Mouse (Mus musculus): ENCODE results near the gene Lrrc8b. TPM values are rescaled to one million over a fixed set of nuclear protein-coding genes. Genes with fewer than 3 reads are reported as not detected.

Lrrc8b gene
- polyA plus RNA-seq (2016; fragmentation: Nextera tagmentation; extraction: Ambion mirVana) = 6.1 and 6.2 TPM in 2 replicates

GRCm38 (mm10) chr5:105415198-105415791 lies at the start of gene Lrrc8b:
Gene Lrrc8b, plus strand, starts transcription at chr5:105415775.
- peak within 1 kb of the TSS; percentile 81 for H3K27ac ChIP-seq
- peak within 1 kb of the TSS; percentile 84 for H3K9ac ChIP-seq
- peak; percentile 93 for ATAC-seq (ENCODE audit: insufficient number of reproducible peaks, insufficient read depth, low FRiP score, low TSS enrichment)
- H3K4me3 ChIP-seq = peak within 1 kb of the TSS; percentile 66
- 0 out of 2 replicates have a peak, but pooled peaks cover 5% of the 10 kb centered on the region for H3K4me1 ChIP-seq
- H3K4me2 ChIP-seq (replicated peaks) = peak within 1 kb of the TSS; percentile 83
- under 1% methylated on average over 61 of the region's 63 CpGs for WGBS
- H3K36me3 ChIP-seq = no peaks in the 10 kb centered on the region
- H3K27me3 ChIP-seq = 0 out of 2 replicates have a peak, but pooled peaks cover 4% of the 10 kb centered on the region
- H3K9me3 ChIP-seq = no peaks in the 10 kb centered on the region; the same call in 1 of the 2 replicates

GRCm38 (mm10) chr5:105381482-105381881 lies 34.1 kb upstream of the Lrrc8b start:
- Histone ChIP-seq H3K27me3 (no peaks in the 10 kb centered on the region), H3K4me1 (no peaks in the 10 kb centered on the region), H3K36me3 (no peaks in the 10 kb centered on the region), H3K9ac (no peak overlapping the region), H3K4me2 (replicated peaks) (no peak overlapping the region), H3K27ac (no peak overlapping the region), H3K4me3 (no peak overlapping the region), H3K9me3 (no peaks in the 10 kb centered on the region)
- 82% methylated on average over 2 of the region's 2 CpGs for WGBS
- no peak for ATAC-seq (ENCODE audit: insufficient number of reproducible peaks, insufficient read depth, low FRiP score, low TSS enrichment)

- Histone ChIP-seq H3K27ac (no peak overlapping the region), H3K36me3 (no peaks in the 10 kb centered on the region), H3K4me2 (replicated peaks) (no peak overlapping the region), H3K9ac (no peak overlapping the region), H3K4me3 (no peak overlapping the region), H3K9me3 (no peaks in the 10 kb centered on the region), H3K27me3 (no peaks in the 10 kb centered on the region), H3K4me1 (no peaks in the 10 kb centered on the region)
- ATAC-seq (ENCODE audit: insufficient number of reproducible peaks, insufficient read depth, low FRiP score, low TSS enrichment) = no peak
- WGBS = 90% methylated on average over 2 of the region's 2 CpGs
Observed at GRCm38 (mm10) chr5:105390346-105390745, 25.2 kb upstream of the Lrrc8b start.

- Histone ChIP-seq H3K4me1 (no peaks in the 10 kb centered on the region), H3K4me2 (replicated peaks) (no peak overlapping the region), H3K27ac (no peak overlapping the region), H3K9ac (no peak overlapping the region), H3K4me3 (no peak overlapping the region), H3K27me3 (no peaks in the 10 kb centered on the region), H3K36me3 (no peaks in the 10 kb centered on the region), H3K9me3 (no peaks in the 10 kb centered on the region)
- WGBS = 91% methylated on average over 6 of the region's 6 CpGs
- ATAC-seq (ENCODE audit: insufficient number of reproducible peaks, insufficient read depth, low FRiP score, low TSS enrichment) = no peak
Observed at GRCm38 (mm10) chr5:105393731-105394130, 21.8 kb upstream of the Lrrc8b start.

GRCm38 (mm10) chr5:105395188-105395587 lies 20.4 kb upstream of the Lrrc8b start:
- Histone ChIP-seq H3K4me1 (no peaks in the 10 kb centered on the region), H3K4me2 (replicated peaks) (no peak overlapping the region), H3K4me3 (no peak overlapping the region), H3K27ac (no peak overlapping the region), H3K9me3 (no peaks in the 10 kb centered on the region), H3K27me3 (no peaks in the 10 kb centered on the region), H3K36me3 (no peaks in the 10 kb centered on the region), H3K9ac (no peak overlapping the region)
- ATAC-seq (ENCODE audit: insufficient number of reproducible peaks, insufficient read depth, low FRiP score, low TSS enrichment) = no peak
- WGBS = 86% methylated on average over 4 of the region's 4 CpGs

GRCm38 (mm10) chr5:105398966-105399365 lies 16.6 kb upstream of the Lrrc8b start:
- H3K4me3 ChIP-seq = no peak overlapping the region
- no peaks in the 10 kb centered on the region for H3K4me1 ChIP-seq
- no peaks in the 10 kb centered on the region for H3K36me3 ChIP-seq
- 86% methylated on average over 6 of the region's 6 CpGs for WGBS
- no peak overlapping the region for H3K4me2 ChIP-seq (replicated peaks)
- no peak overlapping the region for H3K27ac ChIP-seq
- no peak overlapping the region for H3K9ac ChIP-seq
- no peaks in the 10 kb centered on the region for H3K9me3 ChIP-seq
- ATAC-seq (ENCODE audit: insufficient number of reproducible peaks, insufficient read depth, low FRiP score, low TSS enrichment) = no peak
- H3K27me3 ChIP-seq = no peaks in the 10 kb centered on the region

- ATAC-seq (ENCODE audit: insufficient number of reproducible peaks, insufficient read depth, low FRiP score, low TSS enrichment) = no peak; the same call in 1 of the 2 replicates
- Histone ChIP-seq H3K36me3 (no peaks in the 10 kb centered on the region), H3K4me3 (peak overlapping the region; percentile 23), H3K4me2 (replicated peaks) (peak overlapping the region; percentile 47), H3K9me3 (no peaks in the 10 kb centered on the region), H3K4me1 (no peaks in the 10 kb centered on the region), H3K27ac (no peak overlapping the region), H3K27me3 (no peaks in the 10 kb centered on the region), H3K9ac (peak overlapping the region; percentile 25; the same call in 1 of the 2 replicates)
- 26% methylated on average over 13 of the region's 13 CpGs for WGBS
Observed at GRCm38 (mm10) chr5:105399631-105400423, 15.7 kb upstream of the Lrrc8b start.

GRCm38 (mm10) chr5:105400424-105401375 lies 14.9 kb upstream of the Lrrc8b start:
- Histone ChIP-seq H3K4me1 (no peaks in the 10 kb centered on the region), H3K4me2 (replicated peaks) (peak overlapping the region; percentile 47), H3K27ac (no peak overlapping the region), H3K9ac (peak overlapping the region; percentile 25), H3K36me3 (no peaks in the 10 kb centered on the region), H3K9me3 (no peaks in the 10 kb centered on the region), H3K27me3 (no peaks in the 10 kb centered on the region), H3K4me3 (peak overlapping the region; percentile 23)
- WGBS = 53% methylated on average over 17 of the region's 17 CpGs
- no peak for ATAC-seq (ENCODE audit: insufficient number of reproducible peaks, insufficient read depth, low FRiP score, low TSS enrichment)

- no peaks in the 10 kb centered on the region for H3K36me3 ChIP-seq
- no peaks in the 10 kb centered on the region for H3K9me3 ChIP-seq
- no peak overlapping the region for H3K27ac ChIP-seq
- no peak overlapping the region for H3K9ac ChIP-seq
- no peaks in the 10 kb centered on the region for H3K27me3 ChIP-seq
- H3K4me2 ChIP-seq (replicated peaks) = no peak overlapping the region
- no peaks in the 10 kb centered on the region for H3K4me1 ChIP-seq
- WGBS = 86% methylated on average over 6 of the region's 6 CpGs
- H3K4me3 ChIP-seq = no peak overlapping the region
- no peak for ATAC-seq (ENCODE audit: insufficient number of reproducible peaks, insufficient read depth, low FRiP score, low TSS enrichment)
Observed at GRCm38 (mm10) chr5:105401536-105401935, 14.0 kb upstream of the Lrrc8b start.

- Histone ChIP-seq H3K9ac (no peak overlapping the region), H3K9me3 (no peaks in the 10 kb centered on the region), H3K36me3 (no peaks in the 10 kb centered on the region), H3K27me3 (no peaks in the 10 kb centered on the region), H3K4me3 (no peak overlapping the region), H3K4me1 (no peaks in the 10 kb centered on the region), H3K27ac (no peak overlapping the region), H3K4me2 (replicated peaks) (no peak overlapping the region)
- ATAC-seq (ENCODE audit: insufficient number of reproducible peaks, insufficient read depth, low FRiP score, low TSS enrichment) = no peak
- 9% methylated on average over 8 of the region's 8 CpGs for WGBS
Observed at GRCm38 (mm10) chr5:105404961-105405360, 10.6 kb upstream of the Lrrc8b start.

- H3K27ac ChIP-seq = no peak overlapping the region
- H3K4me2 ChIP-seq (replicated peaks) = no peak overlapping the region
- no peaks in the 10 kb centered on the region for H3K27me3 ChIP-seq
- H3K4me3 ChIP-seq = no peak overlapping the region
- no peaks in the 10 kb centered on the region for H3K9me3 ChIP-seq
- H3K36me3 ChIP-seq = no peaks in the 10 kb centered on the region
- no peak overlapping the region for H3K9ac ChIP-seq
- 0 out of 2 replicates have a peak, but pooled peaks cover 5% of the 10 kb centered on the region for H3K4me1 ChIP-seq
- WGBS = 89% methylated on average over 5 of the region's 5 CpGs
- ATAC-seq (ENCODE audit: insufficient number of reproducible peaks, insufficient read depth, low FRiP score, low TSS enrichment) = no peak
Observed at GRCm38 (mm10) chr5:105407661-105408060, 7.9 kb upstream of the Lrrc8b start.

Data from embryonic facial prominence, embryonic 12.5 days (tissue).